In the genomic region with DNA sequence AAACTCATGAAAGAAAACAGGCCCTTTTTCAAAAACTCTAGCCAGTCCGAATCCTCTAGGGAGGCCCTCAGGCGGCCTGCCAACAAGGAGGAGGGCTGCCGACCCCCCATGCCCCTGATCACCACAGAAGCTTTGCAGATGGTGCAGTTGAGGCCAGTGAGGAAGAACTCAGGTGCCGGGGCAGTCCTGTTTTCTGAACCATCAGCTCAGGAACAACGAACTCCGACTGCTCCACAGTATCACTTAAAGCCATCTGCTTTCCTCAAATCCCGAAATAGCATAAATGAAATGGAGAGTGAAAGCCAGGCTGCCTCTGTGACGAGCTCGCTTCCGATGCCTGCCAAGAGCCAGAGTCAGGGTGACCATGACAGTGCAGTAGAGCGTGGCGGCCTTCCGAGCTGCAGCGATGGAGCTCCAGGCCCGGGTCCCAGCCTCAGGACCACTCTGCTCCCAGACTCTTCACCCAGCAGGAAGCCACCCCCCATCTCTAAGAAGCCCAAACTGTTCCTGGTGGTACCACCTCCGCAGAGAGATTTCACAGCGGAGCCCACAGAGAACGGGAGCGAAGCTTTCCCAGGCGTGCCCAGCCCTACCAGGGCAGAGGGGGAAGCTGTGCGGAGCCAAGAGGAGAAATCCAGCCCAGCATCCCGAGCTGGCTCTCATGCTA, we compare ENCODE assay signal across 7 mouse cellular contexts. TPM values are rescaled to one million over a fixed set of nuclear protein-coding genes. Genes with fewer than 3 reads are reported as not detected.
DNase-seq lines count a peak whose midpoint lies in the region; ATAC-seq and TF ChIP-seq lines count a peak whose summit lies in the region.

No protein-coding gene starts in this region.

- peak; percentile 61; the same call in 1 of the 2 replicates for ATAC-seq in embryonic facial prominence, embryonic 12.5 days (ENCODE audit: insufficient number of reproducible peaks, insufficient read depth, low FRiP score, low TSS enrichment)
- no peak for ATAC-seq in heart, embryonic 15.5 days (replicated peaks; ENCODE audit: insufficient number of reproducible peaks, insufficient read depth, low FRiP score, low read depth)
- peak; percentile 48; the same call in 1 of the 2 replicates for ATAC-seq in neural tube, embryonic 15.5 days (ENCODE audit: low FRiP score)

- H3K9ac ChIP-seq in embryonic facial prominence, embryonic 12.5 days: no peak overlapping the region
- no peak overlapping the region for H3K9ac ChIP-seq in heart, embryonic 15.5 days
- H3K9ac ChIP-seq in neural tube, embryonic 15.5 days (replicated peaks): no peak overlapping the region

- H3K36me3 ChIP-seq in embryonic facial prominence, embryonic 12.5 days: peaks cover 28% of the 10 kb centered on the region
- H3K36me3 ChIP-seq in heart, embryonic 15.5 days: peaks cover 18% of the 10 kb centered on the region
- peaks cover 29% of the 10 kb centered on the region for H3K36me3 ChIP-seq in neural tube, embryonic 15.5 days

- TF ChIP-seq POLR2A in cerebellum, adult 2 months (IDR thresholded peaks at IDR 0.05; ENCODE audit: borderline replicate concordance, insufficient read depth, low read length): peak; percentile 43; the same call in 1 of the 2 replicates

- H3K27me3 ChIP-seq in cerebellum, adult 2 months (ENCODE audit: control insufficient read depth, insufficient read depth, low read length): no peaks in the 10 kb centered on the region
- no peaks in the 10 kb centered on the region for H3K27me3 ChIP-seq in embryonic facial prominence, embryonic 12.5 days
- no peaks in the 10 kb centered on the region for H3K27me3 ChIP-seq in heart, embryonic 15.5 days
- no peaks in the 10 kb centered on the region for H3K27me3 ChIP-seq in neural tube, embryonic 15.5 days (replicated peaks)

- peaks cover 17% of the 10 kb centered on the region for H3K4me1 ChIP-seq in cerebellum, adult 2 months (ENCODE audit: control insufficient read depth, insufficient read depth, low read length)
- peaks cover 12% of the 10 kb centered on the region; the same call in 1 of the 2 replicates for H3K4me1 ChIP-seq in embryonic facial prominence, embryonic 12.5 days
- H3K4me1 ChIP-seq in heart, embryonic 15.5 days (replicated peaks): peaks cover 25% of the 10 kb centered on the region
- H3K4me1 ChIP-seq in neural tube, embryonic 15.5 days: peaks cover 37% of the 10 kb centered on the region

- peak; percentile 85 to 87 for DNase-seq in cerebellum, adult 2 months
- DNase-seq in layer of hippocampus, adult 2 months (ENCODE audit: low spot score in 2 of 2): peak; percentile 56 to 71
- no peak for DNase-seq in embryo, embryonic 10 days (ENCODE audit: low spot score)
- DNase-seq in lung, postnatal 4 days: no peak

- no peaks in the 10 kb centered on the region for H3K9me3 ChIP-seq in embryonic facial prominence, embryonic 12.5 days
- no peaks in the 10 kb centered on the region for H3K9me3 ChIP-seq in heart, embryonic 15.5 days (replicated peaks)
- H3K9me3 ChIP-seq in neural tube, embryonic 15.5 days (replicated peaks): no peaks in the 10 kb centered on the region

- WGBS in cerebellum, adult 2 months: 6% methylated on average over 22 of the region's 22 CpGs
- 79% methylated on average over 22 of the region's 22 CpGs for WGBS in embryonic facial prominence, embryonic 12.5 days
- WGBS in heart, embryonic 15.5 days: 63% methylated on average over 22 of the region's 22 CpGs
- 73% methylated on average over 22 of the region's 22 CpGs for WGBS in neural tube, embryonic 15.5 days

- H3K4me2 ChIP-seq in embryonic facial prominence, embryonic 12.5 days (replicated peaks): no peak overlapping the region
- no peak overlapping the region for H3K4me2 ChIP-seq in heart, embryonic 15.5 days
- H3K4me2 ChIP-seq in neural tube, embryonic 15.5 days: no peak overlapping the region

- H3K4me3 ChIP-seq in cerebellum, adult 2 months (replicated peaks; ENCODE audit: insufficient read depth, low read depth, low read length): peak overlapping the region; percentile 51
- no peak overlapping the region for H3K4me3 ChIP-seq in embryonic facial prominence, embryonic 12.5 days
- H3K4me3 ChIP-seq in heart, embryonic 15.5 days: no peak overlapping the region
- H3K4me3 ChIP-seq in layer of hippocampus, adult 2 months: peak overlapping the region; percentile 61
- no peak overlapping the region for H3K4me3 ChIP-seq in neural tube, embryonic 15.5 days (replicated peaks)

- peak overlapping the region; percentile 72 for H3K27ac ChIP-seq in cerebellum, adult 2 months (ENCODE audit: insufficient read depth, low read length)
- 0 out of 2 replicates have a peak overlapping the region, but pooled peaks have one; percentile 7 for H3K27ac ChIP-seq in embryonic facial prominence, embryonic 12.5 days
- peak overlapping the region; percentile 13; the same call in 1 of the 2 replicates for H3K27ac ChIP-seq in heart, embryonic 15.5 days
- H3K27ac ChIP-seq in layer of hippocampus, adult 2 months: peak overlapping the region; percentile 91
- peak overlapping the region; percentile 65 for H3K27ac ChIP-seq in neural tube, embryonic 15.5 days (replicated peaks)

- no peak for TF ChIP-seq CTCF in cerebellum, adult 2 months (IDR thresholded peaks at IDR 0.05; ENCODE audit: borderline replicate concordance, insufficient read depth, low read depth, low read length)
- TF ChIP-seq CTCF in layer of hippocampus, adult 2 months (conservative IDR thresholded peaks at IDR 0.05): no peak

RNA-seq across cellular contexts. Expression of a gene that starts 19.6 kb away (rescaled TPM):
- polyA plus RNA-seq in cerebellum, adult 2 months (2012; rRNA removed): 11.1 and 11.2 TPM in 2 replicates
- polyA plus RNA-seq in embryonic facial prominence, embryonic 12.5 days (2016; fragmentation: Nextera tagmentation; extraction: Ambion mirVana): 16.7 and 19.7 TPM in 2 replicates
- 12.0 and 12.4 TPM in 2 replicates for polyA plus RNA-seq in heart, embryonic 15.5 days (2015; fragmentation: Nextera tagmentation; extraction: Ambion mirVana)
- 1 to 10 TPM; 2.7 to 2.8 TPM for total RNA-seq in layer of hippocampus, adult 2 months (2021)
- 15.5 and 18.3 TPM in 2 replicates for polyA plus RNA-seq in neural tube, embryonic 15.5 days (2015; fragmentation: Nextera tagmentation; extraction: Ambion mirVana)

Comparison
In these comparisons a context has a peak if more than half of its experiments do, and no peak if none do; other contexts are left out.
1. DNase-seq: peak in cerebellum, adult 2 months (2 of 2) and layer of hippocampus, adult 2 months (2 of 2); none in embryo, embryonic 10 days (single experiment) and lung, postnatal 4 days (0 of 2).
2. H3K27ac ChIP-seq: peak in every context shown above with its lines; median percentile 91 in layer of hippocampus, adult 2 months; 72 in cerebellum, adult 2 months; 65 in neural tube, embryonic 15.5 days; 13 in heart, embryonic 15.5 days; 7 in embryonic facial prominence, embryonic 12.5 days.
3. H3K4me3 ChIP-seq: peak in cerebellum, adult 2 months (single experiment) and layer of hippocampus, adult 2 months (single experiment); none in embryonic facial prominence, embryonic 12.5 days (single experiment), heart, embryonic 15.5 days (single experiment) and neural tube, embryonic 15.5 days (single experiment).